Mouse (Mus musculus) lung, adult 2 months (tissue): Measurements from ENCODE around the gene Zfp385c. TPM values are rescaled to one million over a fixed set of nuclear protein-coding genes. Genes with fewer than 3 reads are reported as not detected.
"Not testable (repeated sequence)": the region's sequence is repeated elsewhere in the genome, so short reads cannot be mapped to it uniquely, and the experiment has no call there.

Experiments
- DNase-seq: peaks from one replicate; pipeline ENCODE4 v3.0.0; 2022
- H3K4me1 ChIP-seq: fragments of 200-500 bp; 2 replicates; pipeline ENCODE4 v1.6.1; 2011; ENCODE audit warnings: low read length; ENCODE audit not compliant: control insufficient read depth, insufficient read depth
- H3K4me3 ChIP-seq: fragments of 200-500 bp; replicated peaks from 2 replicates; pipeline ENCODE3; 2011; ENCODE audit warnings: low read depth, mild to moderate bottlenecking, control low read depth, low read length; ENCODE audit errors: extremely low read depth
- CTCF ChIP-seq: fragments of 200-500 bp; IDR thresholded peaks from 2 replicates; pipeline ENCODE4 v1.5.1; 2011; ENCODE audit warnings: mild to moderate bottlenecking, low read length, control low read depth; ENCODE audit not compliant: insufficient read depth
- POLR2A ChIP-seq: fragments of 200-500 bp; IDR thresholded peaks from 2 replicates; pipeline ENCODE4 v1.6.1; 2011; ENCODE audit warnings: low read depth, mild to moderate bottlenecking, control low read depth, low read length, borderline replicate concordance; ENCODE audit errors: extremely low read depth
- WGBS: fragments of 180-500 bp; shearing (Covaris S2); methylation state at CpG from one replicate; pipeline ENCODE4 v1.1.7; 2018; 5-methylcytosine and 5-hydroxymethylcytosine counted together
- polyA plus RNA-seq: library from polyadenylated mRNA; depleted of rRNA; stranded (reverse); fragments of >200 nt; gene quantifications from 2 replicates; pipeline ENCODE4 v1.2.3, GENCODE M21; 2012; rRNA removed

The Zfp385c gene
- polyA plus RNA-seq, 1 experiment, result 4.9 TPM

- 92% methylated on average over 11 of the region's 11 CpGs for WGBS
- no peak overlapping the region for H3K4me3 ChIP-seq
- TF ChIP-seq CTCF, result no peak
- no peak for TF ChIP-seq POLR2A
- H3K4me1 ChIP-seq, result no peaks in the 10 kb centered on the region; the same call in 1 of the 2 replicates
- DNase-seq, result no peak
These were observed 99.8 kb downstream of the Zfp385c start for GRCm38 (mm10) chr11:100592346-100593046.

GRCm38 (mm10) chr11:100588462-100588861, 103.8 kb downstream of the Zfp385c start:
- no peaks in the 10 kb centered on the region; the same call in 1 of the 2 replicates for H3K4me1 ChIP-seq
- WGBS, result 52% methylated on average over 2 of the region's 2 CpGs
- no peak overlapping the region for H3K4me3 ChIP-seq
- TF ChIP-seq CTCF, result no peak
- no peak for DNase-seq

- no peak for DNase-seq
- Histone ChIP-seq H3K4me1 (no peaks in the 10 kb centered on the region; the same call in 1 of the 2 replicates), H3K4me3 (no peak overlapping the region)
- TF ChIP-seq POLR2A (no peak), CTCF (no peak)
- WGBS, result 93% methylated on average over 3 of the region's 3 CpGs
These were observed 107.1 kb downstream of the Zfp385c start for GRCm38 (mm10) chr11:100585148-100585547.

GRCm38 (mm10) chr11:100584561-100584961, 107.7 kb downstream of the Zfp385c start:
- H3K4me3 ChIP-seq, result no peak overlapping the region
- WGBS, result 79% methylated on average over 7 of the region's 7 CpGs

GRCm38 (mm10) chr11:100582836-100583235, 109.4 kb downstream of the Zfp385c start:
- Histone ChIP-seq H3K4me3 (no peak overlapping the region), H3K4me1 (peaks cover 2% of the 10 kb centered on the region; the same call in 1 of the 2 replicates)
- WGBS, result 58% methylated on average over 2 of the region's 2 CpGs
- no peak for DNase-seq
- no peak for TF ChIP-seq CTCF
- TF ChIP-seq POLR2A, result no peak

More at GRCm38 (mm10) chr11:100584561-100584961, 107.7 kb downstream of the Zfp385c start:
- no peak for DNase-seq
- TF ChIP-seq CTCF (no peak), POLR2A (no peak)
- H3K4me1 ChIP-seq, result no peaks in the 10 kb centered on the region; the same call in 1 of the 2 replicates

GRCm38 (mm10) chr11:100582413-100582812, 109.8 kb downstream of the Zfp385c start:
- H3K4me1 ChIP-seq, H3K4me3 ChIP-seq, DNase-seq: not testable (repeated sequence)
- WGBS, result 97% methylated on average over 1 of the region's 1 CpGs

- 58% methylated on average over 4 of the region's 4 CpGs for WGBS
- TF ChIP-seq CTCF, result no peak
- TF ChIP-seq POLR2A, result no peak
These were observed 110.5 kb downstream of the Zfp385c start for GRCm38 (mm10) chr11:100581756-100582155.

GRCm38 (mm10) chr11:100580275-100580674, 112.0 kb downstream of the Zfp385c start:
- 85% methylated on average over 13 of the region's 13 CpGs for WGBS
- no peak overlapping the region for H3K4me3 ChIP-seq
- TF ChIP-seq CTCF, result no peak
- no peak for TF ChIP-seq POLR2A
- DNase-seq, result no peak
- H3K4me1 ChIP-seq, result peaks cover 4% of the 10 kb centered on the region; the same call in 1 of the 2 replicates

More at GRCm38 (mm10) chr11:100581756-100582155, 110.5 kb downstream of the Zfp385c start:
- DNase-seq, result no peak
- Histone ChIP-seq H3K4me3 (no peak overlapping the region), H3K4me1 (peaks cover 2% of the 10 kb centered on the region; the same call in 1 of the 2 replicates)

- no peak for DNase-seq
- whole genome bisulfite sequencing, result 83% methylated on average over 9 of the region's 9 CpGs
- Histone ChIP-seq H3K4me1 (peaks cover 4% of the 10 kb centered on the region; the same call in 1 of the 2 replicates), H3K4me3 (no peak overlapping the region)
- TF ChIP-seq POLR2A (no peak), CTCF (no peak)
These were observed 113.0 kb downstream of the Zfp385c start for GRCm38 (mm10) chr11:100579116-100579799.

- TF ChIP-seq CTCF (no peak), POLR2A (no peak)
- no peak overlapping the region for H3K4me3 ChIP-seq
- DNase-seq, result no peak
- H3K4me1 ChIP-seq, result peaks cover 4% of the 10 kb centered on the region; the same call in 1 of the 2 replicates
- WGBS, result 50% methylated on average over 8 of the region's 8 CpGs
These were observed 114.2 kb downstream of the Zfp385c start for GRCm38 (mm10) chr11:100577852-100578599.

Other genes with a start within 250 kb of the Zfp385c start
- 5.1 and 6.2 TPM in 2 replicates for gene Klhl11, start 219.7 kb downstream of the Zfp385c start, polyA plus RNA-seq
- 166 and 217 TPM in 2 replicates for gene Acly, start 164.5 kb downstream of the Zfp385c start, polyA plus RNA-seq
- 1.8 and 3.4 TPM in 2 replicates for gene Ttc25, start 146.8 kb downstream of the Zfp385c start, polyA plus RNA-seq
- gene Cnp, start 117.6 kb downstream of the Zfp385c start, polyA plus RNA-seq, result 27.5 and 29.9 TPM in 2 replicates
- 59.4 and 84.5 TPM in 2 replicates for gene Nkiras2, start 73.2 kb downstream of the Zfp385c start, polyA plus RNA-seq
- gene Dnajc7, start 72.3 kb downstream of the Zfp385c start, polyA plus RNA-seq, result 29.8 and 56.5 TPM in 2 replicates
- gene Dhx58, start 11.8 kb upstream of the Zfp385c start, polyA plus RNA-seq, result 8.2 and 9.8 TPM in 2 replicates
- 27.3 and 28.2 TPM in 2 replicates for gene Kat2a, start 20.0 kb upstream of the Zfp385c start, polyA plus RNA-seq
- gene Hspb9, start 21.4 kb upstream of the Zfp385c start, polyA plus RNA-seq, result 0.36 TPM in 1 of 2 replicates, not detected in the other
- 235 and 252 TPM in 2 replicates for gene Rab5c, start 45.8 kb upstream of the Zfp385c start, polyA plus RNA-seq
- gene Kcnh4, start 67.5 kb upstream of the Zfp385c start, polyA plus RNA-seq, result 1.1 and 1.8 TPM in 2 replicates
- not detected in 2 replicates for gene Hcrt, start 70.5 kb upstream of the Zfp385c start, polyA plus RNA-seq
- gene Ghdc, start 78.5 kb upstream of the Zfp385c start, polyA plus RNA-seq, result 14.4 and 18.2 TPM in 2 replicates
- gene Stat5b, start 158.3 kb upstream of the Zfp385c start, polyA plus RNA-seq, result 38.8 and 44.7 TPM in 2 replicates
- gene Stat5a, start 166.9 kb upstream of the Zfp385c start, polyA plus RNA-seq, result 19.0 and 20.4 TPM in 2 replicates
- gene Stat3, start 247.1 kb upstream of the Zfp385c start, polyA plus RNA-seq, result 115 and 147 TPM in 2 replicates